Mouse (Mus musculus): ENCODE results near the gene L1cam. TPM values are rescaled to one million over a fixed set of nuclear protein-coding genes. Genes with fewer than 3 reads are reported as not detected.
A peak's percentile ranks its signal among the peaks of the same experiment; 100 is the strongest.

The L1cam gene
- total RNA-seq, 2 experiments from 2014 or later = 0.11 to 0.26 TPM

GRCm38 (mm10) chrX:73880194-73881035 lies 15.5 kb downstream of the L1cam start:
- ATAC-seq (replicated peaks; ENCODE audit: poor library complexity, severe bottlenecking) = peak; percentile 75

- peak; percentile 72 for ATAC-seq (replicated peaks; ENCODE audit: poor library complexity, severe bottlenecking)
These were observed 18.9 kb downstream of the L1cam start for GRCm38 (mm10) chrX:73877014-73877413.

GRCm38 (mm10) chrX:73875881-73876280 lies 20.0 kb downstream of the L1cam start:
- no peak for ATAC-seq (replicated peaks; ENCODE audit: poor library complexity, severe bottlenecking)

GRCm38 (mm10) chrX:73871956-73872355 lies 23.9 kb downstream of the L1cam start:
- no peak for ATAC-seq (replicated peaks; ENCODE audit: poor library complexity, severe bottlenecking)

- no peak for ATAC-seq (replicated peaks; ENCODE audit: poor library complexity, severe bottlenecking)
These were observed 24.4 kb downstream of the L1cam start for GRCm38 (mm10) chrX:73871474-73871873.

GRCm38 (mm10) chrX:73869334-73869733 lies 26.6 kb downstream of the L1cam start:
- peak; percentile 82 for ATAC-seq (replicated peaks; ENCODE audit: poor library complexity, severe bottlenecking)

GRCm38 (mm10) chrX:73867852-73868251 lies 28.1 kb downstream of the L1cam start:
- no peak for ATAC-seq (replicated peaks; ENCODE audit: poor library complexity, severe bottlenecking)

GRCm38 (mm10) chrX:73867256-73867655 lies 28.6 kb downstream of the L1cam start:
- ATAC-seq (replicated peaks; ENCODE audit: poor library complexity, severe bottlenecking) = no peak

GRCm38 (mm10) chrX:73864692-73865091 lies 31.2 kb downstream of the L1cam start:
- ATAC-seq (replicated peaks; ENCODE audit: poor library complexity, severe bottlenecking) = no peak

- ATAC-seq (replicated peaks; ENCODE audit: poor library complexity, severe bottlenecking) = no peak
These were observed 40.9 kb downstream of the L1cam start for GRCm38 (mm10) chrX:73855087-73855408.

- no peak for ATAC-seq (replicated peaks; ENCODE audit: poor library complexity, severe bottlenecking)
These were observed 41.4 kb downstream of the L1cam start for GRCm38 (mm10) chrX:73854326-73855086.

GRCm38 (mm10) chrX:73836691-73837090 lies 59.2 kb downstream of the L1cam start:
- no peak for ATAC-seq (replicated peaks; ENCODE audit: poor library complexity, severe bottlenecking)

GRCm38 (mm10) chrX:73835731-73836130 lies 60.2 kb downstream of the L1cam start:
- ATAC-seq (replicated peaks; ENCODE audit: poor library complexity, severe bottlenecking) = no peak

- ATAC-seq (replicated peaks; ENCODE audit: poor library complexity, severe bottlenecking) = peak; percentile 68
These were observed 71.4 kb downstream of the L1cam start, which contains the start of gene Pdzd4 for GRCm38 (mm10) chrX:73824185-73825151. Gene Pdzd4, minus strand, starts transcription at chrX:73824969.

GRCm38 (mm10) chrX:73823747-73824146 lies 72.2 kb downstream of the L1cam start:
- ATAC-seq (replicated peaks; ENCODE audit: poor library complexity, severe bottlenecking) = no peak

- ATAC-seq (replicated peaks; ENCODE audit: poor library complexity, severe bottlenecking) = peak; percentile 95
These were observed 79.2 kb downstream of the L1cam start for GRCm38 (mm10) chrX:73816596-73817314.

GRCm38 (mm10) chrX:73815072-73815471 lies 80.8 kb downstream of the L1cam start:
- no peak for ATAC-seq (replicated peaks; ENCODE audit: poor library complexity, severe bottlenecking)

- no peak for ATAC-seq (replicated peaks; ENCODE audit: poor library complexity, severe bottlenecking)
These were observed 90.1 kb downstream of the L1cam start for GRCm38 (mm10) chrX:73805814-73806213.

Data from granulocyte monocyte progenitor cell, adult 5-6 weeks (primary cell).